Mouse (Mus musculus) CD4-positive, CD25-positive, alpha-beta regulatory T cell, adult 4 months (primary cell): ENCODE results near the gene Dhtkd1. TPM values are rescaled to one million over a fixed set of nuclear protein-coding genes. Genes with fewer than 3 reads are reported as not detected.

ENCODE experiments used
- ATAC-seq: one replicate; pipeline ENCODE4 v1.8.0; 2017
- polyA plus RNA-seq, 2 experiments: library from polyadenylated mRNA; unstranded; fragments of 100-300 nt; shearing (Covaris generic); gene quantifications; one replicate each; pipeline ENCODE4 v1.2.1; 2017

Gene Dhtkd1
- polyA plus RNA-seq, 2 experiments from 2014 or later, result 0.05 TPM; not detected in 1

DNA sequence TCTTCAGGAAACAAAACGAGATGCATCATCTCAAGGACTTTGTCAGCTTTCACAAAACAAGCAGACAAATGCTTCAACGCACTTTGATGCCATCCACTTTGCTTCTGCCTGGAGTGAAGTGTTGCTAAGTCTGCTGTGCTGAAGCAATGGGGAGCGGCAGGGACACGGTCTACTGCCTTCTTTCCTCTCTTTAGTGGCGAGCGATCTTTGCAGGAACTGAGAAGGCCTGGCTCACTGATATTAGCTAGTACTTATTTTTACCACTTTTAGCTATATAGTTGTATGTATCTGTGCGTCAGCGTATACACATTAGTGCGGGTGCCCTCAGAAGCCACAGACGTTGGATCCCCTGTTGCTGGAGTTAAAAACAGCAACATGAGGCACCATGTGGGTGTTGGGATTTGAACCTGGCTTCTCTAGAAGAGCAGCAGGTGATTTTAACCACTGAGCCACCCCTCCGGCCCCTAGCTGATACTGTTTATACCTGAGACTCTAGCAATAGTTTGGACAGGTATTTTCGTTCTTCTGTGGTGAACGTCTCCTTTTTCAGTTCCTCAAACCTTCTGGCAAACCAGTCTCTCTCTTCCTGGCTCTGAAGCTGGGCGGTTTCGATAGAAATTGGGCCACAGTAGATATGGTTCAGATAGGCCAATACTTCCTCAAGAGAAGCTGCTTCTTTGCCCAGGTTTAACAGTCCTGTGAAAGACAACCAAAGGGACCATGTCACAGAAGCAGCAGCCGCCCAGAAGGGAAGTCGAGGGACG is 12.1 kb downstream of the Dhtkd1 start:
- ATAC-seq, result no peak

DNA sequence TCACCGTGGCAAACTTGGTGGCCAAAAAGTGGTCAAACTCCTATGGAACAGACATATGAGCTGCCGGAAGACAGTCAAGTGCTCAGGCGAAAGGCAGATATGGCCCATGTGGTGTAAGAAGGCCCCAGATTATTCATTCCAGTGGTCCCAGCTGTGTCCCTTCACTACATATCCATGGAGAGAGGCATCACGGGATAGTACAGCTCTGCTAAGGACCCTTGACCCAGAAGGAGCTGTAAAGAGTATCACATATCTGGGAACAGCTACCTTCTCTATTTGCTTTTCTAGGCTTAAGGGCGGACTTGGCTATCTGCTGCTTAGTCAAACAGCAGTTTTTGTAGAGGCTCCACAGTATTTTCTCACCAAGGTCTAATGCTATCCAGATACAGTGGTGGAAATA is 12.8 kb downstream of the Dhtkd1 start:
- ATAC-seq, result no peak

DNA sequence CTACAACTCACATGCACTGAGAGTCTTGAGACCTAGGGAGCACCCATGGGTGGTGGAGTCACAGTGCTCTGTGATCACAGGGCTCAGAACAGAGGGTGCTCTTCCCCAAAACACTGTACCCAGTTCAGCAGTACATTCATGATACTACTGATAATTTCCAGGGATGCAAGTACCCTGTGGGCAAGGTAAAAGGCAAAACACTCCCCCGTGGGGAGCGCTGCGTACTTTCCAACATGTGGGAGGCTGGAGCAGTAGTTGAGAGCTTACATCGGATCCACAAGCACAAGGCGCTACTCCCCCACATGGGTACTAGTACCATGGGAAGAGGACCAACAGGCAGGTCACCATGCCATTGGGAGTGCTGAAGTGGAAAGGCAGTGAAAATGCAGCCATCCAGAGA is 15.1 kb downstream of the Dhtkd1 start:
- ATAC-seq, result no peak

DNA sequence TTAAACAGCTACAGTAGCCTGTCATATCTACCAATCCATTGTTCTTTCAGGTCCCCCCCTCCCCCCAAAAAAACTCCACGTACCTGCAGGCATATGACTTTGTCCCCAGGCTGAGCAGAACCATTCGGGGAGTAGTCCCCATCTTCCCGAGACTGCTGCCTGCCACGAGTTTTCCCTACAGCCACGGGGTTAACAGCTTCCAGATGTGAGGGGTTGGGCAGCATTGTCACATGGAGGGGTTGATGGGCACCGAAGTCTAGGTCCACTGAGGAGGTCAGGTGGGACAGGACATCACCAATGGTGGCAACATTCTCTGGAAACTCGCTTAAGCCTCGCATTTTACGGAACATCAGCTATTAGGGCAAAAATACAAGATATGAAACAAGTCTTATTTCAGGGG is 18.8 kb downstream of the Dhtkd1 start:
- no peak for ATAC-seq

DNA sequence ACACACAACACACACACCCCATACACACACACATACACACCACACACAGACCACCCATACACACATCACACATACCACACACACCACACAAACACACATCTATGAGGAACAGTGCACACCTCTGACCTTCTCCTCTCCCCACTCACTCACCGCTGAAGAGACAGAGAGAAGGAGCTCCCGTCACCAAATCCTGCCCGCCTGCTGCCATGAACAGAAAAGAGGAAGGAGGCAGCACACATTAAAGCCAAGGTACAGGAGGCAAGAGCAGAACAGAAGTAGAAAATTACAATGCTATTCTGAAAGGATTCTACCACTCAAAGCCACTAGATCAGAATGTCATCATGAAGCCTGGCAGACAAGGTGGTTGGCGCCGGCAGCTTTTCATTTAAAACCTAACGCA is 19.8 kb downstream of the Dhtkd1 start:
- no peak for ATAC-seq

DNA sequence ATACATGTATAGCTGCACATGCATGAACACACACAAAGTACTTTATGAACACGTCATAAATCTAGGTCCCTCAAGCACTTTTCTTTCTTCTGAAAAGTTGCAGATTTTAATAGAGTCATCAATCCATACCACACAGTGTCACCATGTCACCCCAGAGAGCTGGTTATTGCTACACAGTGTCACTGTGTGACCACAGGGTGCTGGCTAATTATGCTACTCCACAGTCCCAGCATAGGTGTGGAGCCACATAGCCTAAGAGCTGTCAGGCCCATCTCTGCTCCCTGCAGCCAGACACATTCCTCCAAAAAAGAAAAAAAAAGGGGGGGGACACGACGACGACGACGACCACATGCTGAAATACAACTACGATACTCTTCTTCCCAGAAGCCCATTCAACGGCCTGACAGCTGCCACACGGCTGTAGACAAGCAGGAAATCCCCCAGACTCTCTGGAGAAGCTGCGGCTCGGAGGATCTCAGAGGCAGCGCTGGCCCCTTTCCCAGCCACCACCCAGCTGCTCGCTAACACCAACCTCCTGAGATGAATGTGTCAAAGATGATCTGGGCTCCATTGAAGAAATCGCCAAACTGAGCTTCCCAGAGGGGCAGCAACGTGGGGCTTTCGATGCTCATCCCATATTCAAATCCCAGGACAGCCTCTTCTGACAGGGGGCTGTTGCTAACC is 31.2 kb downstream of the Dhtkd1 start:
- no peak for ATAC-seq

DNA sequence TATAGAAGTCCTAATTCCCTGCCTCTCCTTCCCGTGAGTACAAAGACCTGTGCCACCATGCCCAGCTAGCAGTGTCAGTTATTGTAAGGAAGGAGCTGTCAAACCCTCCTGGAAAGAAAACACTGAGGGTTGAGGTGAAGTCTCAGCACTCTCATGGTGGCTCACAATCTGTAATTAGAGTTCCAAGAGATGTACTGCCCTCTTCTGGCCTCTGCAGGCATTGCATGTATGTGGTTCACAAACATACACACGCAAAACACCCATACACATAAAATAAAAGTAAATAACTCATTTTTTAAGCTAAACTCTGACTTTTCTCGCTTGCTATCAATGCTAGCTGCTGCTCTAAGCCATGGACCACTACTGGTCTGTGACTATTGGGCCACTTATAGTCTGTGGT is 36.0 kb downstream of the Dhtkd1 start:
- peak; percentile 84 for ATAC-seq

DNA sequence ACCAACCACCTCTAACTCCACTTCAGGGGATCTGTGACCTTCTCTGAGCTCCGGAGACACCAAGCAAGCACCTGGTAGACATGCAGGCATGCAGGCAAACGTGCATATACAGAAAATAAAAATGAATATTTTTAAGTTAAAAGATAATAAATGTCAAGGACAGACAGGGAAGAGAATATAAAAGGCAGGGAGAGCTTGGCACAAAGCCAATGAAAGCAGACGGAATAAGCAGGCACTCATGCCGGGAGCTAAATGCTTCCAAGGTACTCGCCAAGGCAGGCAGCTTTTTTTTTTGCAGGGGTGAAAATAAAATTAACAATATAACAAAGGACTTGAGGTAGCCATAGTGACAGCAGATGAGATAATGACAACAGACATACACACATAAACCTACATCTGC is 36.5 kb downstream of the Dhtkd1 start:
- ATAC-seq, result no peak

DNA sequence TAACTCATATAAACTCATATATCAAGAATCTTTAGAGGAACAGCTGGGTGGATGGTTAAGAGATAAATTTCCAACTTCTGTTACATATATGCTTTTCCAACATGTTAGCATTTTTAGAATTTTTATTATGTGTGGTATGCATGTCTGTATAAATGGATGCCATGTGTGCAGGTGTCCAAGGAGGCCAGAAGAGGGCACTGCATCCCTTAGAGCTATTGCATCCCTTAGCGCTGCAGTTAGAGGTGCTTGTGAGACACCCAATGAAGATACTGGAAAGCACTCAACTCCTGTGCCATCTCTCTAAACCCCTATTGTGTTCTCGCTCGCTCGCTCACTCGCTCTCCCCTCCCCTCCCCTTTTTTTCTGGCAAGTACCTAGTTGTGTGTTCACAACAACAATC is 42.4 kb downstream of the Dhtkd1 start:
- no peak for ATAC-seq

DNA sequence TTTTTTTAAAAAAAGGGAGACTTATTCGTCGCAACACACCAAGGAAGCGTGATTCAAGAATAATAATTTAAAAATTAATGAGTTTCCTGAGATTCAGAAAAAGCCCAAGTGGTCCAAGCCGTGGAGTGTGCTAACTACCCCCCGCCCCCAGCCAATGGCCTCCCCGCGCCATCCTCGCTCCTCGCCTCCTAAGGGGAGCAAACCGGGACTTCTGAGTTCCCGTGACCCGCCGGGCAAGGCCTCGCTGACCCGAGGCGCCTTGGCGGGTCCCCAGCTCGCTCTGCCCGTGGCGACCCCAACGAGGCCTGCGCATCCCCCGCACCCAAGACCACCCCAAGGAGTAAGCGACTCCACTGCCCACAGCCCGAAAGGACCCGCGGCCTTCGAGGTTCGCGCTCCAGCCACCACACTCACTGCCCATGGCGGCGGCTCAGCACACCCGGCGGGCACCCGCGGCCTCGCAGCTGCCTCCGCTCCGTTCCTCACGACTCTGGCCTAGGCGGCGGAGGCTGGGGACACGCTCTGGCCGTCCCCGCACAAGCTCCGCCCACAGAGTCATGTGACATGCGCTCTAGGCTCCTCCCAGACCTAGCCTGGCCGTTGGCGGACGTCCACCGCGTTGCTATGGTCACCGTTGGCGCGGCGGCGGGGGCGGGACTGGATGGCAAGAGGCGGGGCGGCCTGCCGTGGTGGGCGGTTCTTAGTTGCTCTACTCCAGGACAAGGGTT is 47.6 kb downstream of the Dhtkd1 start, which contains the start of gene Sec61a2:
Sec61a2 (minus strand) TSS at position 590 of the 728 bp plus-strand sequence.
- peak; percentile 98 for ATAC-seq

DNA sequence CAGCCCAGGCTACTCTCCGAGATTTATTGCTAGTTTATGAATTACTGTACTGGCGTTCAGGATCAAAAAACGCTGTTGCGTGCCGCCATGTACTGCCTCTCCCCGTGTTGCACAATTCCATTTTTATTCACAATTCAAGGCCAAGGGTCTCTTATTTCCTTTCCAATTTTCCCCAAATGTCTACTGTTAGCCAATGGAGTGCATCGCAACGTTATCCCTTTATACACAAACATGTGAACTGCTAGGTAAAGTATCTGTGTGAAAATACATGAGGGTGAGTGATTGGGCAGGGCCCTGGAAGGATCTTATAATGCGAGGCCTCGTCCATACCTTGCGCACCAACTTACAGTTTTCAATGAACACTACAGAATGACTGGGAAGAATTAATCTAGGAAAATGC is 48.3 kb downstream of the Dhtkd1 start:
- no peak for ATAC-seq

DNA sequence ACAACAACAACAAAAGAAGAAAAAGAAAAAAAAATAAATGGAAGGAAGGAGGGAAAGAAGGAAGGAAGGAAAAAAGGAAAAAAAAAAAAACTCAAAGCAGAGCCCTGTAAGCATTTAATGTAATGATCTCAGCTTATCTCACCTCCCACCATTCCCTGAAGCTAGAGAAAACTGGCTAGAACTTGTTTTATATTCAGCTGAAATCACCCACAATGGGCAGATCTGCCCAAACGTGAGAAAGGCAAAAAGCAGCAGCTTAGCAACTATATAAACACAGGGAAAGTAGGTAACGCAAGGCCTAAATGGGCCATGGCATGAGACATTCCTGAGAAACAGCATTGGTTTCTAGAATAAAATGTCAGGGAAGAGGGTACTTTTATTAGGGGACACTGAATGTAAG is 53.2 kb downstream of the Dhtkd1 start:
- no peak for ATAC-seq

DNA sequence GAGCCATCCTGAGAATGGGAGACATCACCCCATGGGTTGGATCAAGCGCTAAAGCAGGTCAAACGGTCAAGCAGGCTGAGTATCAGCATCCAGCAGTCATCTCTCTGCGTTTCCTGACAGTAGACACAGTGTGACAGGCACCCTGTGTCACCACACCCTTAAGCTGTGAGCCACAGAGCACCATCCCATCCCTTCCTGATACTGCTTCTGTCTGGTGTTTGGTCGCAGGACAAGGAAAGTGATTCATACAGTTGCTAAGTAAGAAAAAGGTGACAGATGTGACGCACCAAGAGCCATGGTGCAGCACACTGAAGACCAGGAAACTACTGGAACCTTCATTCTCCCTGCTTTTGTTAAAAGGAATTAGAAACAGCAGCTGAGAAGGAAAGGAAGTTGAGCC is 53.7 kb downstream of the Dhtkd1 start:
- ATAC-seq, result no peak

DNA sequence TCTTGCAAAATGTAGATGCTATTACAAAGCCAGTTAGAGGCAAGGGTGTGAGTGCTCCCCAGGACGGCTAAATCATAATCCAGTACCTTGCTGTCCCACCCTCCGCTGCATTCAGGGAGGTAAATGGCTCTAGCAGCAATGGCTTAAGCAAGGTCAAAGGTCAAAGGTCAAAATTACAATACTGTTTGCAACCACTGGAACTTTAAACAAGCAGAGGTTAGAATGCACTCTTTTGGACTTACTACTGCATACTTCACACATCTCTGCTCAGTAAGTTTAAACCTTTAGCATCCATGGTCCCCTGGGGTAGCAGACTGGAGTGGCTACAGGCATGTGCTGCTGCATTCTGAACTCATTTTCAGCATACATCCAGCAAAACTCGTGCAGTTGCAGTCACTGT is 65.1 kb downstream of the Dhtkd1 start:
- ATAC-seq, result no peak

DNA sequence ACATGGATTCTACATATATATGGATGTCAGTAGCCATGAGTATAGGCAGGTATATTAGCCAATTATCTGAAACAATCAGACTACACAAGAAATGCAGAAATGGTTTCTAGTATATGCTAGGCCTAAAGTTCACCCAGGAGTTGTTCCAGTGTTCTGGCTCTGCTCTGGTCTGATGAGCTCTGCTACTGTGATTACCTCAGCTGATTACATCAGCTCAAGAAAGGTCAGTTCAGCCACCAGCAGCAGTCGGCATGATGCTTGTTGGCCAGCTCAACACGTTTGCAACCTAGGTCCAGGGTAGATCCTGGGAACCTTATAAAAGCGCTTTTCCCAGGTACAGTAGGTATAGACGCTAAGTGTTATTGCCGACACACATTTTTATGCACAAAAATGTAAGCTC is 72.8 kb downstream of the Dhtkd1 start:
- no peak for ATAC-seq

DNA sequence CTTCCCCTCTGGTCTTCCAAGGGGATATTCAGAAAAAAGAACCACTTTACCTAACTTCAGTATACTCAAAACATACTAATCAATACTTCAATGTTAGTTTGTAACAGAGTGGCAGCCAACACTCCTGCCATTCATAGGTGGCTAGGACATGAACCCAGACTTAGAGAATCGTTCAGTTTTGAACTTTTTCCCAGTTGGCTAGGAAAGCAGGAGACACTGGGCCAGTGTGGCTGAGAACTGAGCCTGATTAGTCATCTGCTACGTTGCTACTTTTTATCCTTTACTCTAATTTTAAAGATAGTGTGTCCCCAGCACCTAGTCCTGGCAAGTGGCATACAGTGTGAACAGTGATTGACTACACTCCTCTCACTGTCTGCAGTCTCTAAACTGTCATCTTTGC is 74.9 kb downstream of the Dhtkd1 start:
- no peak for ATAC-seq

DNA sequence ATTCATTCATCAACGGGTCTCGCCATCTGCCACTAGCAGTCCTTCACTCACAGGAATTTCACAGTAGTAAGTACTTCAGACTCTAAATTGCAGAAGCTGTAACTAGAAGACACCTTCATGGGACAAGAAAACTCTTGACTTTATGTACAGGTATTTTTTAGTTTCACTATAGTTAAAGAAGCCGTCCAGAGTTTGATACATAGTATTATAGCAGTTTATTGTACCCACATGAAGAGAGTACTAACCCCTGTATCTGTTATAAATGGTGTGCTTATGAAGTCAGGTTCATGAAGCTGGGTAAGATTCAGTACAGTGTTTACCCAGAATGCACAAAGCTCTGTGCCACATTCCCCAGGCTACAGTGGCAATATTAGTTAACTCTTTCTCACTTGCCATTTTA is 79.8 kb downstream of the Dhtkd1 start, which contains the start of gene Gm13199:
Gm13199 (minus strand) TSS at position 101 of the 400 bp plus-strand sequence.
- ATAC-seq, result no peak

DNA sequence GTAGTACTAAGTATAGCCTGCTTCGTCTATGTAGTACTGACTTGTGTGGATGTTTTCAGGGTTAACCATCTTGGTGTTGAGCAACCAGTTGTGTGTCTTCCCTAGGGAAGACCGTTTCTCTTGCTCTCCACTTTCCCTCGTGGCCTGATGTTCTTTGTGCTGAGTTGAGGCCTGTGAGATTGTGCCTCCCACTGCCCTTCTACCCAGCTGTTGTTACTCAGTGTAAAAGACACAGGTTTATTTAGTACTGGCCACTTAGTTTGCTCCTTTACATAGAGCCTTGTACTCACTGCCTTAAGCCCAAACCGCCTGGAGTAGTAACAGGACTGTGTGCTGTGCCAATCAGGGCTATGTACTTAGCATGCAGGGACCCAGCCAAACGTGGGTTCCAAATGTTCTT is 90.7 kb downstream of the Dhtkd1 start:
- no peak for ATAC-seq

DNA sequence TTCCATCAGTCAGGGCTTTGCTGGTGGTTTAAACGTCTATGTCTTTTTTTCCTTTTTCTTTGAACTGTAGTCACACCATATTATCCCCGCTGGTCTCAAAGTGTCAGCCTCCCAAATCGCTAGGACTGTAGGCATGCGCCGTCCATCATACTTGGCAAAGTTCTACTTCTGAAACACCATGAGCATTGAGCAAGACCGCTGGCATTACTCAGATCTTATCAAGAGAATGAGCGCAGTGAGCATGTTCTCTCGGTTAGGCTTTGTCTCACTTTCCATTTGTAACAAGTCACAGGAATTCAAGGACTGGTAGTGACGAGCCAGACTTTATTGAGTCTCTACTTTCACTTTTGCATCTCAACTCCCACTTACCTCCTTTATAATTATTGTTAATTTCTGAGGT is 91.5 kb downstream of the Dhtkd1 start:
- ATAC-seq, result no peak
